Mouse (Mus musculus) liver, embryonic 14.5 days (tissue): ENCODE measurements around the gene Golga4. TPM values are rescaled to one million over a fixed set of nuclear protein-coding genes. Genes with fewer than 3 reads are reported as not detected.

ENCODE experiments used
- ATAC-seq: fragments of 200-750 bp; cut with Nextera tagmentation; 2 replicates; pipeline ENCODE4 v1.8.0; 2017; ENCODE audit warnings: moderate number of reproducible peaks, mild to moderate bottlenecking, moderate library complexity; ENCODE audit not compliant: insufficient read depth
- DNase-seq, 3 experiments: peaks; one replicate each; pipeline ENCODE4 v3.0.0-alpha.2; 2012 to 2013; ENCODE audit warnings: low read depth in 3 of 3, low spot score in 3 of 3
- H3K27ac ChIP-seq: fragments of 300-500 bp; sonication (generic); 2 replicates; pipeline ENCODE4 v1.5.1; 2014; ENCODE audit warnings: moderate library complexity, mild to moderate bottlenecking, control low read depth, inconsistent platforms
- H3K27me3 ChIP-seq: fragments of 300-500 bp; sonication (generic); 2 replicates; pipeline ENCODE4 v1.6.1; 2014; ENCODE audit warnings: mild to moderate bottlenecking, low read length, moderate library complexity; ENCODE audit not compliant: control insufficient read depth, insufficient read depth
- H3K36me3 ChIP-seq: fragments of 300-500 bp; sonication (generic); replicated peaks from 2 replicates; pipeline ENCODE4 v1.6.1; 2014; ENCODE audit warnings: low read depth; ENCODE audit not compliant: control insufficient read depth, insufficient read depth
- H3K4me1 ChIP-seq, 2 experiments: fragments of 200-500 bp in 1 of 2; fragments of 300-500 bp in 1 of 2; sonication (generic) in 1 of 2; replicated peaks; 2 replicates each; pipeline ENCODE4 v1.6.1; 2012 to 2014; ENCODE audit warnings: antibody characterized with exemption in 1 of 2, inconsistent platforms in 1 of 2, low read length in 1 of 2; ENCODE audit not compliant: control insufficient read depth in 2 of 2, insufficient read depth in 2 of 2
- H3K4me2 ChIP-seq: fragments of 300-500 bp; sonication (generic); 2 replicates; pipeline ENCODE4 v1.6.1; 2014; ENCODE audit warnings: low read depth, mild to moderate bottlenecking, control low read depth, moderate library complexity
- H3K4me3 ChIP-seq, 2 experiments: fragments of 200-500 bp in 1 of 2; fragments of 300-500 bp in 1 of 2; sonication (generic) in 1 of 2; 2 replicates each; pipeline ENCODE4 v1.5.1; 2012 to 2014; ENCODE audit warnings: low read depth in 2 of 2, low read length in 2 of 2, mild to moderate bottlenecking in 2 of 2, control low read depth in 1 of 2, inconsistent platforms in 1 of 2, moderate library complexity in 1 of 2; ENCODE audit not compliant: insufficient read depth in 1 of 2
- H3K9ac ChIP-seq: fragments of 300-500 bp; sonication (generic); replicated peaks from 2 replicates; pipeline ENCODE4 v1.6.1; 2014; ENCODE audit warnings: mild to moderate bottlenecking, control low read depth, moderate library complexity
- H3K9me3 ChIP-seq: fragments of 300-500 bp; sonication (generic); 2 replicates; pipeline ENCODE4 v1.6.1; 2016; ENCODE audit warnings: low read length, mixed read lengths; ENCODE audit not compliant: control insufficient read depth
- CTCF ChIP-seq: IDR thresholded peaks from 2 replicates; pipeline ENCODE4 v1.5.1; 2016; ENCODE audit warnings: antibody characterized with exemption, low read depth, control low read depth
- EP300 ChIP-seq: IDR thresholded peaks from 2 replicates; pipeline ENCODE4 v1.6.1; 2016; ENCODE audit warnings: antibody characterized with exemption, low read depth
- WGBS: fragments of 180-500 bp; shearing (Covaris S2); extraction: QIAGEN DNeasy Blood & Tissue Kit; methylation state at CpG from one replicate; pipeline ENCODE4 v1.1.7; 2014; ENCODE audit not compliant: insufficient replicate concordance; 5-methylcytosine and 5-hydroxymethylcytosine counted together
- polyA plus RNA-seq, 2 experiments: library from polyadenylated mRNA; depleted of rRNA in 1 of 2; stranded (reverse) in 1 of 2; unstranded in 1 of 2; fragments of >200 nt; fragmentation: Nextera tagmentation in 1 of 2; extraction: Ambion mirVana in 1 of 2; gene quantifications; 2 replicates each; pipeline versions ENCODE4 v1.2.1 to v1.2.3; 2012 to 2014

The Golga4 gene
- polyA plus RNA-seq, 2 experiments, result 10.6 to 13.2 TPM

DNA sequence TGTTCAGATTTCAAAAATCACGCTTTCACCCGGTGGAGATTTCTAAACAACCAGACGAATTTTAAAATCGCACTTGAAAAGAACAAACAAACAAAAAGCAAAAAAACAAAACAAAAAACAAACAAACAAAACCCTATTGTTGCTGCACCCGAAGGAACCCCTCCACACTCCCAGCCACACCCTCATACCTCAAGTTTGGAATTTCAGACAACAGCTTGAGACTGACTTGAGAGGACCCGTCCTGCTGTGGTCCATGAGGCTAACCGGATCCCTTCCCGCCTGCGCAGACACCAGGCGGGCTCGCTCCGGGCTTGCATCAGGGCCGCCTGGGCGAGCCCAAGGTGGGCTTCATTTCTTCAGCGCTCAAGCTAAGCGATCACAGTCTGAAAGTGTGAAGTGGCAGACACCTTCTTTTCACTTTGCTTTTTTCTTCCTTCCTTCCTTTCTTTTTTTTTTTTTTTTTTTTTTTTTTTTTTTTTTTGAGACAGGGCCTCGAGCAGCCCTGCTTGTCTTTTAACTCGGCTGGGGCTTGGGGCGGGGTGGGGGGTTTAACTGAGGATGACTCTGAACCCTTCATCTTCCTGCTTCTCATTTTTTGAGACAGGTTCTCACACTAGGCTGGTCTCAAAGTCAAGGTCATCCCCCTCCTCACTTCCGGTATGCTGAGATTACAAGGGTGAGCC, 17.0 kb upstream of the Golga4 start:
- Histone ChIP-seq H3K27me3 (peaks cover 59% of the 10 kb centered on the region), H3K36me3 (no peaks in the 10 kb centered on the region), H3K27ac (no peak overlapping the region), H3K4me3 (peak overlapping the region; percentile 8 to 9; a peak in 2 of 4 replicates), H3K4me2 (peak overlapping the region; percentile 56), H3K9ac (no peak overlapping the region), H3K9me3 (no peaks in the 10 kb centered on the region), H3K4me1 (no peaks in the 10 kb centered on the region)
- TF ChIP-seq EP300 (no peak), CTCF (no peak)
- ATAC-seq (peak; percentile 35; the same call in 1 of the 2 replicates), DNase-seq (no peak)
- WGBS, result 4% methylated on average over 20 of the region's 20 CpGs

DNA sequence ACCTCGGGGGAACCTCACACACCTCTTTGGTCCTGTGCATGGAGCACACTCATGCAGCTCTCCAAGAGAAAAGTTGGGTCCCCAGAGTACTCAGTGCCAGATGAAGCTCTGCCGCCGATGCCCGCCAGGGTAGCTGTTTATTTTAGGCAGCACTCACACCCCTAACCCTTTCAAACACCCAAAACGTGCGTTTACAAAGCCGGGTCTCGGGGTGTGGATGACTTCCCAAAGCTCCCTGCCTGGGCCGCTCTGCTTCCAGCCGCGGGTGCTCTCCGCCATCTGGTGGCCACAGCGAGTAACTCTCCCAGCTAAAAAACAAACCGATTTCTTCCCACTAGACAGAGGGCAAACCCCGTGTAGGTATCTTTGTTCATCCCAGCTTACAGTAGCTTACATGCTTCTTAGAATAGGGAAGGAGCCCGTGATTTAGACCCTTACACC, 16.5 kb upstream of the Golga4 start:
- ATAC-seq (peak; percentile 67), DNase-seq (no peak)
- no peak for TF ChIP-seq EP300
- peak; percentile 87 for TF ChIP-seq CTCF
- Histone ChIP-seq H3K27ac (no peak overlapping the region), H3K4me2 (peak overlapping the region; percentile 19; the same call in 1 of the 2 replicates), H3K36me3 (no peaks in the 10 kb centered on the region), H3K9ac (no peak overlapping the region), H3K4me3 (no peak overlapping the region), H3K27me3 (peaks cover 55% of the 10 kb centered on the region), H3K9me3 (no peaks in the 10 kb centered on the region), H3K4me1 (no peaks in the 10 kb centered on the region)
- under 1% methylated on average over 16 of the region's 16 CpGs for WGBS

DNA sequence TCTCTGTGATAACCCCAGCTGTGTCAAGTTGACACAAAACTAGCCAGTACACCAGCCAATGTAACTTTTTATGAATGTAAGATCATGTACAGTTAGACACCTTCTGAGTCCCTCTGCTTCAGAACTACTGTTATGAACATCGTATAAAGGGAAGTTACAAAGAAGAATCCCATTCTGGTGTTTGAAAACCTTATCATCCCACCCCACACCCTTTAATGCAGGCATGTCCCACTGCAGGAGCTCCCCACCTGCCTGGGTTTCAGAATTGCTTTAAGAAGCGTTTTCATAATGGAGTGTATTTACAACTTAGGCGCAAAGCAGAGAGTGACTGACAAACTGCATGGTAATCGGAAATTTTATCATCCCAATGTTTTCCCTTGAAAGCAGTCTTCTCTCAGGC, 14.9 kb upstream of the Golga4 start:
- Histone ChIP-seq H3K4me1 (peaks cover 2 to 5% of the 10 kb centered on the region in 2 experiments; a peak in 3 of 4 replicates), H3K36me3 (no peaks in the 10 kb centered on the region), H3K4me3 (no peak overlapping the region), H3K9me3 (no peaks in the 10 kb centered on the region), H3K27ac (no peak overlapping the region), H3K27me3 (peaks cover 41% of the 10 kb centered on the region), H3K9ac (no peak overlapping the region), H3K4me2 (no peak overlapping the region)
- WGBS, result 49% methylated on average over 4 of the region's 4 CpGs
- ATAC-seq, result no peak
- no peak for DNase-seq
- TF ChIP-seq EP300, result no peak
- no peak for TF ChIP-seq CTCF

DNA sequence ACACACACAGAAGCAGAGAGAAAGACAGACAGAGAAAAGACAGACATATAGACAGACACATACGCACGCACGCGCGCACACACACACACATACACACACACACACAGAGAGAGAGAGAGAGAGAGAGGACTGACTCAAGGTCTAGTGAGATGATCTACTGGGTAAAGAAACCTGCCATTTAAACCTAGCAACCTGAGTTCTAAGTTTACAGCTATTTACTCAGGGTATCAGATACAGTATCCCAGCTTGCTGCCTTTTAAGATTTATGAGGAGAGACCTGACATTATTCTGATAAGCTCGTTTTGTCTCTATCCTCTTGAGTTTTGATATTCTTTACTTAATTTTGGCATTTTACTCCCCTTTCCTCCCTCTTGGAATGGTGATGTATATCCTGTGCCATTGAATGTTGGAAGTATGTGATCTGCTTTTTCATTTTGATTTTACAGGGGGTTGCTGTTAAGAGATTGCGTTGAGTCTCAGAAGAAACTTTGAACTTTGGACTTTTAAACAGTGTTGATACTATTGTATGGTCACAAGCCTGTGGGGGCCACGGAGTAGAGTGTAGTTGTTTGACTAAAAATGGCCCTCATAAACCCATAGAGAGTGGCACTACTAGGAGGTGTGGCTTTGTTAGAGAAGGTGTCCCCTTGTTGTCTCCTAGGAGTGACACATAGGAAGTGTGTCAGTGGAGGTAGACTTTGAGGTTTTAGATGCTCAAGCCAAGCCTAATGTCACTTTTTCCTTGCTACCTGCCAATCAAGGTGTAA, 13.0 kb upstream of the Golga4 start:
- TF ChIP-seq EP300 (no peak), CTCF (no peak)
- Histone ChIP-seq H3K4me1 (peaks cover 5 to 14% of the 10 kb centered on the region in 2 experiments; a peak in 3 of 4 replicates), H3K36me3 (no peaks in the 10 kb centered on the region), H3K9me3 (no peaks in the 10 kb centered on the region), H3K4me3 (no peak overlapping the region), H3K27me3 (peaks cover 22% of the 10 kb centered on the region), H3K4me2 (no peak overlapping the region), H3K27ac (no peak overlapping the region), H3K9ac (no peak overlapping the region)
- DNase-seq (no peak), ATAC-seq (no peak)
- 71% methylated on average over 8 of the region's 8 CpGs for WGBS

DNA sequence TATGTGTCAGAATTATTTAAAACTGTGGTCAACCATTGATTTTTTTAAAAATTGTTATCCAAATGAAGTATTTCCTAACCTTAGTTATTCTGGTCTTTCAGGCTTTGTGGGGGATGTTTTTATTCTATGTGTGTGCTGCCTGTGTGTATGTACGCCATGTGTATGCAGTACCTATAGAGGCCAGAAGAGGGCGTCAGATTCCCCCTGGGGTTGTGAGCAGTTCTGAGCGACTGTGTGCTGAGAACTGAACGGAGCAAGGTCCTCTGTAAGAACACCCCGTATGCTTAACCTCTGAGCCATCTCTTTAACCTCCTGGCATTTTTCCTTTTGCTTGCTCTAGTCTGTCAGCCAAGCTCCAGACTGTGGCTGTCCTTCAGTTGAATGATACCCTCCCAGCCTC, 12.0 kb upstream of the Golga4 start:
- TF ChIP-seq EP300 (no peak), CTCF (peak; percentile 47; the same call in 1 of the 2 replicates)
- Histone ChIP-seq H3K27ac (no peak overlapping the region), H3K36me3 (no peaks in the 10 kb centered on the region), H3K4me3 (no peak overlapping the region), H3K9ac (no peak overlapping the region), H3K27me3 (peaks cover 12% of the 10 kb centered on the region), H3K4me1 (peaks cover 5 to 14% of the 10 kb centered on the region in 2 experiments; a peak in 3 of 4 replicates), H3K4me2 (no peak overlapping the region), H3K9me3 (no peaks in the 10 kb centered on the region)
- ATAC-seq (no peak), DNase-seq (no peak)
- WGBS, result 71% methylated on average over 5 of the region's 5 CpGs
